Mouse (Mus musculus): ENCODE measurements around the gene Olfr1265.

Gene Olfr1265

GRCm38 (mm10) chr2:90035037-90035436 lies at the start of gene Olfr1265:
Olfr1265 (plus strand) TSS chr2:90035337.
- no peak for DNase-seq (ENCODE audit: low spot score in 2 of 2)

- DNase-seq (ENCODE audit: low spot score in 2 of 2), result no peak
Measured at GRCm38 (mm10) chr2:89990921-89991320, 44.2 kb upstream of the Olfr1265 start, which contains the start of gene Olfr1261. Olfr1261 (plus strand) TSS chr2:89991221.

GRCm38 (mm10) chr2:89999845-90000244 lies 35.3 kb upstream of the Olfr1265 start, which contains the start of gene Olfr1262:
Olfr1262 (plus strand) TSS chr2:90000145.
- DNase-seq (ENCODE audit: low spot score in 2 of 2), result no peak

GRCm38 (mm10) chr2:90011831-90012230 lies 23.3 kb upstream of the Olfr1265 start, which contains the start of gene Olfr1263:
Olfr1263 (plus strand) TSS chr2:90012131.
- DNase-seq (ENCODE audit: low spot score in 2 of 2), result no peak

- DNase-seq (ENCODE audit: low spot score in 2 of 2), result no peak
Measured at GRCm38 (mm10) chr2:90025477-90025876, 9.7 kb upstream of the Olfr1265 start, which contains the start of gene Olfr1264. Olfr1264 (minus strand) TSS chr2:90025577.

- no peak for DNase-seq (ENCODE audit: low spot score in 2 of 2)
Measured at GRCm38 (mm10) chr2:90063494-90063893, 28.4 kb downstream of the Olfr1265 start, which contains the start of gene Olfr140. Olfr140 (minus strand) TSS chr2:90063594.

- DNase-seq (ENCODE audit: low spot score in 2 of 2), result no peak
Measured at GRCm38 (mm10) chr2:90070065-90070464, 34.9 kb downstream of the Olfr1265 start.

All from urinary bladder, postnatal 36 days (tissue).